Mouse (Mus musculus): Measurements from ENCODE around the gene AC124502.3.
"Not testable (repeated sequence)": the region's sequence is repeated elsewhere in the genome, so short reads cannot be mapped to it uniquely, and the experiment has no call there.

AC124502.3 gene

GRCm38 (mm10) chr19:5083961-5084833 is 45.5 kb downstream of the AC124502.3 start:
- in situ Hi-C loops (cut with MboI, MseI), result no loop called here

- in situ Hi-C loops (cut with MboI, MseI), result no loop called here
These were observed 46.1 kb downstream of the AC124502.3 start for GRCm38 (mm10) chr19:5084834-5085144.

- in situ Hi-C loops (cut with MboI, MseI), result no loop called here
These were observed 46.6 kb downstream of the AC124502.3 start, which contains the start of gene Tmem151a for GRCm38 (mm10) chr19:5085145-5085863. Gene Tmem151a, minus strand, starts transcription at chr19:5085531.

GRCm38 (mm10) chr19:5086533-5086932 is 47.8 kb downstream of the AC124502.3 start:
- in situ Hi-C loops (cut with MboI, MseI), result not testable (repeated sequence)

GRCm38 (mm10) chr19:5087884-5088728 is 49.4 kb downstream of the AC124502.3 start, which contains the start of gene Yif1a:
Gene Yif1a, plus strand, starts transcription at chr19:5088538.
- in situ Hi-C loops (cut with MboI, MseI), result no loop called here

GRCm38 (mm10) chr19:5089324-5089723 is 50.6 kb downstream of the AC124502.3 start:
- in situ Hi-C loops (cut with MboI, MseI), result no loop called here

GRCm38 (mm10) chr19:5092083-5092482 is 53.4 kb downstream of the AC124502.3 start:
- in situ Hi-C loops (cut with MboI, MseI), result loop anchor here (10.0 kb wide), 2 partner anchors 47 to 277 kb away; partner anchors contain the start of genes Brms1, Gm21992 and Rbm14

- in situ Hi-C loops (cut with MboI, MseI), result loop anchor here (10.0 kb wide), 2 partner anchors 49 to 279 kb away; partner anchors contain the start of genes Brms1, Gm21992 and Rbm14
These were observed 55.0 kb downstream of the AC124502.3 start for GRCm38 (mm10) chr19:5093481-5094242.

- in situ Hi-C loops (cut with MboI, MseI), result loop anchor here (10.0 kb wide), 2 partner anchors 49 to 279 kb away; partner anchors contain the start of genes Brms1, Gm21992 and Rbm14
These were observed 55.5 kb downstream of the AC124502.3 start for GRCm38 (mm10) chr19:5094243-5094632.

GRCm38 (mm10) chr19:5094746-5095417 is 56.2 kb downstream of the AC124502.3 start:
- in situ Hi-C loops (cut with MboI, MseI), result loop anchor here (10.0 kb wide), 2 partner anchors 50 to 280 kb away; partner anchors contain the start of genes Brms1, Gm21992 and Rbm14

- in situ Hi-C loops (cut with MboI, MseI), result loop anchor here (10.0 kb wide), 2 partner anchors 51 to 281 kb away; partner anchors contain the start of genes Brms1, Gm21992 and Rbm14
These were observed 57.3 kb downstream of the AC124502.3 start for GRCm38 (mm10) chr19:5095887-5096474.

GRCm38 (mm10) chr19:5097521-5098362 is 59.1 kb downstream of the AC124502.3 start:
- in situ Hi-C loops (cut with MboI, MseI), result loop anchor here (10.0 kb wide), 2 partner anchors 53 to 283 kb away; partner anchors contain the start of genes Brms1, Gm21992 and Rbm14

GRCm38 (mm10) chr19:5098363-5099143 is 59.9 kb downstream of the AC124502.3 start, which contains the start of gene Cnih2:
Gene Cnih2, minus strand, starts transcription at chr19:5098521.
- in situ Hi-C loops (cut with MboI, MseI), result loop anchor here (10.0 kb wide), 2 partner anchors 54 to 284 kb away; partner anchors contain the start of genes Brms1, Gm21992 and Rbm14

Measured in regulatory T cell (primary cell).